Mouse (Mus musculus) MEL (cell line): ENCODE measurements around the gene Pde11a. TPM values are rescaled to one million over a fixed set of nuclear protein-coding genes. Genes with fewer than 3 reads are reported as not detected.

ENCODE experiments used
- DNase-seq: peaks from one replicate; pipeline ENCODE4 v3.0.0; 2011; ENCODE audit warnings: low read depth, low spot score
- H3K27ac ChIP-seq: 2 replicates; pipeline ENCODE4 v1.5.1; 2012; ENCODE audit warnings: low read depth, mild to moderate bottlenecking, control low read depth, low read length, moderate library complexity; ENCODE audit not compliant: control insufficient read depth
- H3K27me3 ChIP-seq, 2 experiments: fragments of 150-350 bp in 1 of 2; sonication (generic) in 1 of 2; 2 replicates each; pipeline ENCODE4 v1.6.1; 2012; ENCODE audit warnings: low read length in 2 of 2, mild to moderate bottlenecking in 2 of 2, improper control_type of control experiment in 1 of 2, moderate library complexity in 1 of 2; ENCODE audit not compliant: insufficient read depth in 2 of 2, control insufficient read depth in 1 of 2
- H3K36me3 ChIP-seq, 2 experiments: 2 replicates each; pipeline ENCODE4 v1.6.1; 2012 to 2014; ENCODE audit warnings: low read length in 2 of 2, improper control_type of control experiment in 1 of 2, inconsistent platforms in 1 of 2, mild to moderate bottlenecking in 1 of 2; ENCODE audit not compliant: insufficient read depth in 2 of 2, control insufficient read depth in 1 of 2
- H3K4me1 ChIP-seq, 2 experiments: fragments of 150-350 bp in 1 of 2; sonication (generic) in 1 of 2; 2 replicates each; pipeline ENCODE4 v1.6.1; 2012; ENCODE audit warnings: low read length in 2 of 2, improper control_type of control experiment in 1 of 2, mild to moderate bottlenecking in 1 of 2; ENCODE audit not compliant: insufficient read depth in 2 of 2, control insufficient read depth in 1 of 2
- H3K4me3 ChIP-seq, 2 experiments: fragments of 150-350 bp in 1 of 2; sonication (generic) in 1 of 2; 2 replicates each; pipeline ENCODE4 v1.5.1; 2012; ENCODE audit warnings: low read depth in 2 of 2, low read length in 2 of 2, mild to moderate bottlenecking in 2 of 2, moderate library complexity in 2 of 2, control low read depth in 1 of 2, improper control_type of control experiment in 1 of 2; ENCODE audit not compliant: control insufficient read depth in 1 of 2, insufficient read depth in 1 of 2
- H3K79me2 ChIP-seq: 2 replicates; pipeline ENCODE4 v1.6.1; 2012; ENCODE audit warnings: mild to moderate bottlenecking, low read length, moderate library complexity; ENCODE audit not compliant: control insufficient read depth, poor library complexity, insufficient read depth
- H3K9ac ChIP-seq: 2 replicates; pipeline ENCODE4 v1.6.1; 2012; ENCODE audit warnings: low read depth, mild to moderate bottlenecking, control low read depth, low read length, moderate library complexity; ENCODE audit not compliant: control insufficient read depth, poor library complexity, severe bottlenecking
- H3K9me3 ChIP-seq: fragments of 150-350 bp; sonication (generic); replicated peaks from 2 replicates; pipeline ENCODE4 v1.6.1; 2012; ENCODE audit warnings: mild to moderate bottlenecking, low read length, improper control_type of control experiment, moderate library complexity; ENCODE audit not compliant: insufficient read depth
- BHLHE40 ChIP-seq: IDR thresholded peaks from 2 replicates; pipeline ENCODE4 v1.6.1; 2012; ENCODE audit warnings: low read depth, mild to moderate bottlenecking, inconsistent platforms, low read length, improper control_type of control experiment, borderline replicate concordance
- CHD1 ChIP-seq: IDR thresholded peaks from 2 replicates; pipeline ENCODE4 v1.6.1; 2012; ENCODE audit warnings: low read depth, mild to moderate bottlenecking, inconsistent platforms, low read length, improper control_type of control experiment
- CHD2 ChIP-seq: IDR thresholded peaks from 2 replicates; pipeline ENCODE4 v1.6.1; 2011; ENCODE audit warnings: low read length, improper control_type of control experiment
- CTCF ChIP-seq, 3 experiments: IDR thresholded peaks in 2 of 3; conservative IDR thresholded peaks in 1 of 3; 2 replicates each; pipeline ENCODE4 v1.5.1; 2011 to 2012; ENCODE audit warnings: low read length in 3 of 3, low read depth in 2 of 3, mild to moderate bottlenecking in 2 of 3, improper control_type of control experiment in 1 of 3, inconsistent platforms in 1 of 3, mixed read lengths in 1 of 3, moderate library complexity in 1 of 3; ENCODE audit not compliant: control insufficient read depth in 1 of 3, insufficient read depth in 1 of 3, poor library complexity in 1 of 3, severe bottlenecking in 1 of 3
- E2F4 ChIP-seq: IDR thresholded peaks from 2 replicates; pipeline ENCODE4 v1.6.1; 2011; ENCODE audit warnings: low read depth, low read length, improper control_type of control experiment, borderline replicate concordance
- ELF1 ChIP-seq: IDR thresholded peaks from 2 replicates; pipeline ENCODE4 v1.6.1; 2014; ENCODE audit warnings: low read depth, mild to moderate bottlenecking, inconsistent platforms, low read length, improper control_type of control experiment, moderate library complexity
- ETS1 ChIP-seq: IDR thresholded peaks from 2 replicates; pipeline ENCODE4 v1.6.1; 2012; ENCODE audit warnings: low read depth, mild to moderate bottlenecking, inconsistent platforms, low read length, improper control_type of control experiment, moderate library complexity
- GABPA ChIP-seq: IDR thresholded peaks from 2 replicates; pipeline ENCODE4 v1.6.1; 2012; ENCODE audit warnings: low read depth, mild to moderate bottlenecking, inconsistent platforms, low read length, improper control_type of control experiment, moderate library complexity
- GATA1 ChIP-seq: IDR thresholded peaks from 2 replicates; pipeline ENCODE4 v1.6.1; 2011; ENCODE audit warnings: low read depth, low read length, improper control_type of control experiment
- HCFC1 ChIP-seq: IDR thresholded peaks from 2 replicates; pipeline ENCODE4 v1.6.1; 2012; ENCODE audit warnings: low read depth, mild to moderate bottlenecking, inconsistent platforms, low read length, improper control_type of control experiment, moderate library complexity
- MAFK ChIP-seq: IDR thresholded peaks from 2 replicates; pipeline ENCODE4 v1.6.1; 2011; ENCODE audit warnings: low read depth, mild to moderate bottlenecking, low read length, improper control_type of control experiment, borderline replicate concordance
- MEF2A ChIP-seq: IDR thresholded peaks from 2 replicates; pipeline ENCODE4 v1.6.1; 2014; ENCODE audit warnings: low read depth, mild to moderate bottlenecking, inconsistent platforms, low read length, improper control_type of control experiment; ENCODE audit not compliant: poor library complexity, insufficient replicate concordance, severe bottlenecking; ENCODE audit errors: extremely low read depth
- MYB ChIP-seq: IDR thresholded peaks from 2 replicates; pipeline ENCODE4 v1.6.1; 2011; ENCODE audit warnings: mild to moderate bottlenecking, low read depth, low read length, improper control_type of control experiment
- MYC ChIP-seq: IDR thresholded peaks from 2 replicates; pipeline ENCODE4 v1.6.1; 2011; ENCODE audit warnings: low read depth, mild to moderate bottlenecking, low read length, improper control_type of control experiment, moderate library complexity
- NELFE ChIP-seq: IDR thresholded peaks from 2 replicates; pipeline ENCODE4 v1.6.1; 2011; ENCODE audit warnings: low read depth, low read length, improper control_type of control experiment
- NRF1 ChIP-seq: IDR thresholded peaks from 2 replicates; pipeline ENCODE4 v1.6.1; 2014; ENCODE audit warnings: low read depth, mild to moderate bottlenecking, inconsistent platforms, low read length, improper control_type of control experiment, moderate library complexity; ENCODE audit not compliant: poor library complexity, insufficient read depth, severe bottlenecking
- POLR2AphosphoS2 ChIP-seq: IDR thresholded peaks from 2 replicates; pipeline ENCODE4 v1.6.1; 2011; ENCODE audit warnings: low read length, improper control_type of control experiment
- POLR2AphosphoS5 ChIP-seq: IDR thresholded peaks from 2 replicates; pipeline ENCODE4 v1.6.1; 2012; ENCODE audit warnings: low read depth, borderline replicate concordance, mild to moderate bottlenecking, inconsistent platforms, low read length, moderate library complexity, mixed read lengths
- RAD21 ChIP-seq: IDR thresholded peaks from 2 replicates; pipeline ENCODE4 v1.6.1; 2011; ENCODE audit warnings: mild to moderate bottlenecking, low read depth, low read length, improper control_type of control experiment
- RCOR1 ChIP-seq: IDR thresholded peaks from 2 replicates; pipeline ENCODE4 v1.6.1; 2012; ENCODE audit warnings: low read depth, mild to moderate bottlenecking, inconsistent platforms, low read length, improper control_type of control experiment
- SIN3A ChIP-seq: IDR thresholded peaks from 2 replicates; pipeline ENCODE4 v1.6.1; 2012; ENCODE audit warnings: low read length, improper control_type of control experiment, inconsistent platforms
- SMC3 ChIP-seq: IDR thresholded peaks from 2 replicates; pipeline ENCODE4 v1.6.1; 2011; ENCODE audit warnings: low read depth, low read length, improper control_type of control experiment
- TAL1 ChIP-seq: IDR thresholded peaks from 2 replicates; pipeline ENCODE4 v1.6.1; 2012; ENCODE audit warnings: mild to moderate bottlenecking, inconsistent platforms, low read length, moderate library complexity, mixed read lengths
- TBP ChIP-seq: IDR thresholded peaks from 2 replicates; pipeline ENCODE4 v1.8.0; 2011; ENCODE audit warnings: low read depth, low read length, improper control_type of control experiment
- TCF12 ChIP-seq: IDR thresholded peaks from 2 replicates; pipeline ENCODE4 v1.6.1; 2014; ENCODE audit warnings: low read depth, mild to moderate bottlenecking, inconsistent platforms, low read length, improper control_type of control experiment, moderate library complexity
- USF1 ChIP-seq: IDR thresholded peaks from 2 replicates; pipeline ENCODE4 v1.6.1; 2014; ENCODE audit warnings: low read depth, mild to moderate bottlenecking, inconsistent platforms, low read length, improper control_type of control experiment, moderate library complexity
- USF2 ChIP-seq, 2 experiments: IDR thresholded peaks; 2 replicates each; pipeline ENCODE4 v1.6.1; 2011 to 2012; ENCODE audit warnings: improper control_type of control experiment in 2 of 2, low read length in 2 of 2, borderline replicate concordance in 1 of 2, inconsistent platforms in 1 of 2, low read depth in 1 of 2, mild to moderate bottlenecking in 1 of 2; ENCODE audit not compliant: insufficient read depth in 1 of 2
- ZNF384 ChIP-seq: IDR thresholded peaks from 2 replicates; pipeline ENCODE4 v1.6.1; 2012; ENCODE audit warnings: low read depth, mild to moderate bottlenecking, inconsistent platforms, low read length, improper control_type of control experiment
- polyA plus RNA-seq, 2 experiments: library from polyadenylated mRNA; stranded (reverse) in 1 of 2; unstranded in 1 of 2; fragments of >175 nt in 1 of 2; fragments of >200 nt in 1 of 2; gene quantifications; 2 replicates each; pipeline versions ENCODE4 v1.2.1 to v1.2.4; 2012; ENCODE audit warnings: low replicate concordance in 2 of 2, low read depth in 1 of 2; ENCODE audit not compliant: insufficient read length in 2 of 2, insufficient read depth in 1 of 2, missing spikeins in 1 of 2
- total RNA-seq: library from RNA; depleted of rRNA; stranded (reverse); fragments of 300-350 nt; gene quantifications from 2 replicates; pipeline ENCODE4 v1.2.3, GENCODE M21; 2012

Pde11a gene
- total and polyA plus RNA-seq, 3 experiments = not detected

DNA sequence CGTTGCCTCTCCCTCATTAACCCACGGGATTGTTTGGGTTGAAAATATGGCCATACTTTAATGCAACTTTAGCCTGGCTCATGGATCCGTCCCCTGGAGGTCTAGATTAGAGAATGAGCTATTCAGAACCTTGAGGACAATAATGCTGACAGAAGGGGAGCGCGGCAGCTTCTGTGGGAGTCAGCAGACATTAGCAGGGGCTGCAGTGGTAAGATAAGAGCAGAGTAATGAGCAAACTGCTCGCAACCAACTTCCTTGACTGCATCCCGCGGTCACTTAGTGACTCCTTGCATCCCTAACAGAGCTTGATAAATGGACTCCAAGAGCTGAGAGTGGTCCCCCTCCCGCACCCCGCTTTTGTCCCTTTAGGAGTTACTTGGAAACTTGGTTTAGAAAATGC lies 296.4 kb downstream of the Pde11a start:
- no peak overlapping the region for H3K4me3 ChIP-seq
- H3K9me3 ChIP-seq = no peaks in the 10 kb centered on the region
- no peaks in the 10 kb centered on the region for H3K36me3 ChIP-seq
- DNase-seq = peak; percentile 6
- H3K9ac ChIP-seq = no peak overlapping the region
- TF ChIP-seq RAD21 = no peak
- TF ChIP-seq TCF12 = no peak
- TF ChIP-seq USF1 = no peak
- TF ChIP-seq RCOR1 = no peak
- no peak for TF ChIP-seq HCFC1
- TF ChIP-seq SMC3 = no peak
- TF ChIP-seq NELFE = no peak
- TF ChIP-seq ZNF384 = no peak
- no peak for TF ChIP-seq BHLHE40
- no peak for TF ChIP-seq GATA1
- TF ChIP-seq MAFK = no peak
- TF ChIP-seq POLR2AphosphoS5 = no peak
- no peak for TF ChIP-seq GABPA
- no peak for TF ChIP-seq CHD1
- TF ChIP-seq ETS1 = no peak
- TF ChIP-seq NRF1 = no peak
- no peak for TF ChIP-seq POLR2AphosphoS2
- TF ChIP-seq, all 39 proteins: peak for 0
- no peaks in the 10 kb centered on the region for H3K79me2 ChIP-seq
- H3K4me1 ChIP-seq = peaks cover 0 to 2% of the 10 kb centered on the region in 2 experiments; a peak in 1 of 4 replicates
- no peak overlapping the region for H3K27ac ChIP-seq
- H3K27me3 ChIP-seq = peaks cover 0 to 4% of the 10 kb centered on the region in 2 experiments; a peak in 2 of 4 replicates

DNA sequence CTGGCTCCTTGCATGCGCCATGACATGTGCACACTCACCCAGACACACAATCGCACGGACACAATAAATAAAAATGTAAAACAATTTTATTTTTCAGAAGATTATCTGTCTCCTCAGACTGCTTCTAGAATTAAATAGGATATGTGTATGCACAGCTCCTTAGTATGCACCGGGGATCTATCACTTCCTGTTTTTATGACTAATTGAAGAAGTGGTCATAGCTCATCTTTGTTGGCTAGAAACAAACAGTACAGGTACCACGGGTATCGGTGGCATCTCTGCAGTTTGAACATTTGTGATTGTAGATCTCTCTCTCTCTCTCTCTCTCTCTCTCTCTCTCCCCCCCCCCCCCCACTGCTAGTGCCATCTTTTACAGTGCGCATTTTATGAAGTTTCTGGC lies 298.5 kb downstream of the Pde11a start:
- no peak overlapping the region for H3K27ac ChIP-seq
- H3K9ac ChIP-seq = no peak overlapping the region
- H3K4me3 ChIP-seq = no peak overlapping the region
- H3K36me3 ChIP-seq = no peaks in the 10 kb centered on the region
- no peaks in the 10 kb centered on the region for H3K79me2 ChIP-seq
- TF ChIP-seq ZNF384 = no peak
- TF ChIP-seq MEF2A = no peak
- TF ChIP-seq ELF1 = no peak
- TF ChIP-seq RCOR1 = no peak
- no peak for TF ChIP-seq CTCF (IDR thresholded peaks at IDR 0.05 in 2 of 3, conservative IDR thresholded peaks at IDR 0.05 in 1 of 3; ENCODE audit: control insufficient read depth in 1 of 3, insufficient read depth in 1 of 3, low read depth in 2 of 3, low read length in 3 of 3, poor library complexity in 1 of 3, severe bottlenecking in 1 of 3)
- no peak for TF ChIP-seq USF2 (IDR thresholded peaks at IDR 0.05; ENCODE audit: borderline replicate concordance in 1 of 2, insufficient read depth in 1 of 2, low read depth in 1 of 2, low read length in 2 of 2)
- no peak for TF ChIP-seq MYC
- no peak for TF ChIP-seq SMC3
- TF ChIP-seq E2F4 = no peak
- no peak for TF ChIP-seq SIN3A
- no peak for TF ChIP-seq RAD21
- no peak for TF ChIP-seq TAL1
- no peak for TF ChIP-seq MYB
- TF ChIP-seq CHD2 = no peak
- no peak for TF ChIP-seq CHD1
- no peak for TF ChIP-seq MAFK
- no peak for TF ChIP-seq TBP
- peaks cover 0 to 5% of the 10 kb centered on the region in 2 experiments; a peak in 3 of 4 replicates for H3K27me3 ChIP-seq
- peaks cover 0 to 2% of the 10 kb centered on the region in 2 experiments; a peak in 1 of 4 replicates for H3K4me1 ChIP-seq
- DNase-seq = no peak
- H3K9me3 ChIP-seq = no peaks in the 10 kb centered on the region
